Mouse (Mus musculus): ENCODE measurements at regions not wholly inside any gene's neighbourhood (a gene's known extent, or its start where the extent isn't known, plus 50 kb on each side); places are given as distances from the start of the nearest gene placed in this dataset.

DNA sequence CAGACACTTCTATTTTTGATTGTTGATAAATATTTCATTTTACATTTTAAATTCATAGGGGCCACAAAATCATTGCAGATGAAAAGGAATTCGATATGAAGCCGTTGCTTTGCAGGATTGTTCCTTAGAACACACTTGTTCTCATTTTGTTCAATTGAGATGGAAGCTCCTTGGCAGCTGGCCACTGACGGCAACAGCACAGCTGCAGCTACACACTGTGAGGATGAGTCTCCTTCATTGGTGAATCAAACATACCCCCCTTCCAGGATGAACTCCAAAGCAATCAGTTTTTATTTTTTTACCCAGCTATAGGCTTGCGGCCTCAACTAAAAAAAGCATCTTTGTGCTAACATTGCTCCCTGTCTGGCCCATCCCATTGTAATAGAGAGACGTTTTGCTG is 475.1 kb downstream of the Tbl1xr1 start:
- DNase-seq (ENCODE audit: low read depth, low spot score): no peak

DNA sequence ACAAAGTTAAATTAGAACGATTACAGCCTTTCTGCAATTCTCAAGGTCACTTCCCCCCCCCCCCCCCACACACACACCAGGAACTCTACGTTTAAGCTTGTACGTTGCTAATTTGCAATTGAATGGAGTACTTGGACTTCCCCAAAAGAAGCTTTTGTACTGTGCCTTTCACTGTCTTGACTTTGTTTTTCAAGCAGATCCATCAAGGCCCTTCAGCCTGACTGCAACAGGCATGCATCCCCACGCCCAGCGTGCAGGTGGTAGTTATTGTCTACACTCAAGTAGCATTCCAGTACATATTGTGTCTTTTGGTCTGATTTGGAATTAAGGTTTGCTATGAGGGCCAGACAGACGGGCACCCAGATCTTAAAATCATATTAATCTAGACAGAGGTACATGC is 483.1 kb downstream of the Tbl1xr1 start:
- peak; percentile 79 for DNase-seq (ENCODE audit: low read depth, low spot score)

DNA sequence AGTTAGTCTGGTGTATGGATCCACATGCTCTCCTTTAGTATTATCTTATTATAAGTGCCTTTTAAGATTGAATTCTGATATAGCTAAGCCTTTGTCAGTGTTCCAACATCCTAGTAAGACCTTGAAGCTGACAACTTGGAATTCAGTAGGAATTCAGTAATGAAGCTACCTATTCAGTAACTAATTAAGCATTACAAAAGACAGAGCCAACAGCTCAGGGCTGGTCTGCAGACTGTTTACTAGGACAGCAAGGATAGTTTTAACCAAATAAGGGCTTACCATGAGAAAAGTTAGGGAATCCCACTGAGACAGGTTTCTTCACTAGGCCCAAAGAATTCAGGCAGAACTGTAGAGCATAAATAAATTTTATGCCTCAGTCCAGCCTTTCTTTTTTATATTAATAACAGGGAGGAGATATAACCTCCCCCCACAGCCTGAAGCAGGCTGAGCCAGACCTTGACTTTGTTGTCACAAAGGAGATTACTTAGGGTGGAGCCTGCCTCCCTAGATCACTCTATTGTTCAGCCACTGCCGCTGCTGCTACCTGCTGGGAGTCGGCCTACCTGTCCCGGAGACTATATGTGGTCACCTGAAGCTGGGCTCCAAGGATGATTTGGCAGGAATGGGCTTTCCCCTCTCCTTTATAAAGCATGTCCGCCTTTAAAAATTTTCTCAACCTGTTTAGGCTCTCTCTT is 484.2 kb downstream of the Tbl1xr1 start:
- peak; percentile 56 for DNase-seq (ENCODE audit: low read depth, low spot score)

All from ES-CJ7 (cell line).